Mouse (Mus musculus) adrenal gland, adult 18-20 months (tissue): ENCODE measurements at regions not wholly inside any gene's neighbourhood (a gene's known extent, or its start where the extent isn't known, plus 50 kb on each side); places are given as distances from the start of the nearest gene placed in this dataset.

Source experiments
- DNase-seq, 2 experiments: peaks; one replicate each; pipeline ENCODE4 v3.0.0; 2021 to 2022; ENCODE audit warnings: low spot score in 2 of 2

DNA sequence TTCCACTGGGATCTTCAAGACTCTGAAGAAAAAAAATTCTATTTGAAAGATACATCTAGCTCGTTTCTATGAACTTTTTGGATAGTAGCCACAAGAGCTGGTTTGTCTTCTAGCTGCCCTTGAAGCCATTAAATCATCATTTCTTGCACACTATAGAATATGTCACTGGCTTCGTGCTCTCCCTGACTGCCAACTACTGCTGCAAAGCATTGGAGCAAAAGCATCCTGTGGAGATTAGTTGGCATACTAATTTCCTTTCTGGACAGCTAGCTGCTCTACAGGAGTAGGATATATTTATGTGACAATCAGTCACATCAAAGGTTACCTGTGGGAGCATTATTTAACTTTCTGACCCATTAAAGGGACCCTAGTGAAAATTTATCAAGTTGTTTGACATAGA is 243.1 kb downstream of the Pdgfc start:
- DNase-seq: no peak

DNA sequence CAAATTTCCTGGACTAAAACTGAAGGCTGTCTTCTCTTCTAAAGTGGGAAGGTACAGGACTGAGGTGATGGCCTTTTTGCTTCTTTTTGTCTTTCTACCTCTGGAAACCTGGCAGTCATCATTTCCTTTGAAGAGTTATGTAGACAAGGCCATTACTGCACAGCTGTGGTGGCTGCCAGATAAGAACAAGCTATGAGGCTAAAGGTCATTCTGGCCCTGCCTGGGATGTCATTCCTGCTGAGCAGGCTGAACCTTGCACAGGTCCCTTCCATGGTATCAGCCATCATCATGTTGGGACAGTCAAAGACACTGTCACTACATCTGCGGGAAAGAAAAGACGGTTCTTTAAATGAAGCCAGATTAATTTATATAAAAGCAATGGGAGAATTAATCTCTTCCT is 253.5 kb downstream of the Pdgfc start:
- DNase-seq: no peak

DNA sequence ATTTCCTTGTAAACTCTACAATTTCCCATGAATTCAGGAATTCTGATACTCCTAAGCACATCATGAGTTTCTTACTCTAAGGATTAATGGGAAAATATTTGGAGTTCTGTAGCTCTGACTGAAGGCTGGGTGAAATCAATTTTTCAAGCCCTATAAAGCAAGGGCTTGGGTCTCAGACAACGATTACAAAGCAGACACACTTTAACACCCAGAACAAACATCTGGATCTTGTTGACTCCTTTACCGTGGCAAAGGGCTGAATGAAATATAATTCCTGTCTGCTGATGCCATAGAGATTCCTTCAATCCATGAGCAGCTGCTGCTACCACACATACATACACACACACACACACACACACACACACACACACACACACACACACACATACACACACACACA is 256.2 kb downstream of the Pdgfc start:
- no peak for DNase-seq

DNA sequence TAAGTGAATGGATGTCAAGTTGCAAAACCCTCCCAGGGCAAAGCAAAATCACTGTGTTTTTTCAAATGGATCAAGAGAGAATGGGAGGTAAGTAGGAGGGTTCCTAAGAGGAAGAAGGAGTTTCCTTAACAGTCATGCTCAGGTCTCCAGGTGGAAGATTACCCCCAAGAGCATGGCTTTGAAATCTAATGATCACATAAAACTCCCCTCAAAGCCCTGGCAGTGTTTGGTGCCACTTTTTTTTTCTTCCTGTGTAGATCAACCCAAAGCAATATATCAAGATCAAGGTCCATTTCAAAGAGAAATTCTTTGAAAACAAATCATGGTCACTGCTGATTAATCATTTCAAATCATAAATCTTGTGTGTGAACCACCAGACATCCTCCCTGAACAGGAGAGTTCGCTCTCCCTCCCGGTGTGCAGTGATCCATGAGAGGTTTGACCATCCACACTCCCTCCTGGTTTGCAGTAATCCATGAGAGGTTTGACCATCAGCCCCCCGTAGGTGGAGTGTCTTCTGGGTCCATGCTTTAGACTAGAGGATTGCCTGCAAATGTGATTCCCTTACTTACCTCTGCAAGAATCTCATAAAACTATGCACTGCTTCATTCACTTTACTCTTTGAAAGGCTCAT is 257.1 kb downstream of the Pdgfc start:
- DNase-seq: peak in 1 of 2 experiments; percentile 1

DNA sequence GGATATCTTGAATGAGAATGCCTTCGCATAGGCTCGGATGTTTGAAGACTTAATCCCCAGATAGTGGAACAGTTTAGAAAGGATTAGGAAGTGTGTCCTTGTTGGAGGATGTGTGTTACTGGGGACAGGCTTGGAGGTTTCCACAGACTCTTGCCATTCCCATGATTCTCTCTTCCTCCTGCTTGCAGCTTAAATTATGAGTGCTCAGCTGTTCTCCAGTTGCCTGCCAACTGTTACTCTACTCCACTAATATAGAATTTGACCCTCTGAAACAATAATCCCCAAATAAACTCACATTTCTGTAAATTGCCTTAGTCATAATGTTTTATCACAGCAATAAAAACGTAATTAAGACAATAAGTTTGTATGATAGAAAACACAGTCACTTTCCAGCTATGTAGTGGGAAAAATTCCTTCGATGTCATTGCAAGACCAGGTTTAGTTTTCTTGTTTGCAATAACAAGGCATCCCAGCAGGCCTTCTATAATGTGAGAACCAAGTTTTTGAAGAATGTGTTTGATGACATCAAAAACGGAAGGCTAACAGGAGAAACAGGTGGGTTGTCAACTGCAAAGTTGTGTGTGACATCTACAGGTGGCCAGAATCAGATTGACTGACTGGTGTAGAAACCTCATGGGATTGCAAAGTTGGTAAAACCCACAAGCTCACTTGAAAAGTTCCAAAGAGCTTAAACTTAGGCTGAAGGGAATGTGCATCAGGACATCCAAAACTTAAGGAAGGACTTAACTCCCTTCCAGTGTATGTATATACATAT is 268.0 kb downstream of the Pdgfc start:
- DNase-seq: no peak

DNA sequence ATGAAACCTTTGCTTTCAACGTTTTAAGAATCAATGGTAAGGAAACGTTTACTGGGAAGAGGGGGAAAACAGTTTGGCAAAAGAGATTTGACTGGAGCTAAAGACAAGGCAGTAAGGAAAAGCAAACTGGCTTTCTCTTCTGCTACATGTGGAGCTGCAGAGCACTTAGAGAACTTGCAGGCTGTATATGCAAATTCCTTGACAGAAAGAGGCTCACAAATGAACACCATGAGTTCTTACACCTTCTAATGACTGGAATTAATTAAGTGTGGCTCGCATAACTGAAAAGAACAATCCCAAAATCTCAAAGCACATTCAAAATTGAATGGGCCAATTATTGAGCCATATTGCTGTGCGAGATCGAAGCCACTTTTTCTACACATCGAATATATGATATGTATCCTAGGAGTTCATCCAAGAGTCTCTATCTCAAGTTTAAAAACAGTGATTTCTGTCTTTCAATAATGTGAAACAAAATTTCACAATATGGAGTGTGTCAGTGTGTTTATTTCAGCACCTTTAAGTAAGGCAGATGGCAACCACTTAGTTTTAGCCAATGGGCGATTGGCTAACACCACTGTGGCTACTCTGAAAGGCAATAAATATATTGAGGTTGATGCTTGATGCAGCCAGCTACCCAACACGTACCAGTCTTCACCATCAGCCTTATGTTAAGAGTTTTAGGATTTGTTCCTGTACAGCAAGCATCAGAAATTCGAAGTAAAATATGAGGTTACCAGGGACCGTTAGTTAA is 269.4 kb downstream of the Pdgfc start:
- no peak for DNase-seq

DNA sequence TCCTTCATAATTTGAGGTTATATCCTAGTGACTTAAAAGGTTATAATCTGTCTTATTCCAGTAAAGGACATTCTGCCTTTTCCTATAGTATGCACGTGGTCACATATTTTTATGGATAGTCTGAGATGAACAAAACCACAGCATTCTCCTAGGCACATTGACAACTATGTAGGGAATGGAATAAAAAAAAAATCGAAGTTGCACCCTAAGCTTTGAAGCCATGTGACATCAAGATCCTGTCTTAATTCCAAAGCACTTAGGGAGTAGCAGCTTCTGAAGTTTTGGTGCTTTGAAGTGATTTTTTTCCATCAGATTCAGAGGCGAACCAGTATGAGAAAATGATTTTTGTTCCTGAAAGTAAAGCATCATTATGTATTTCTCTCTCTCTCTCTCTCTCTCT is 290.6 kb downstream of the Pdgfc start:
- DNase-seq: no peak

DNA sequence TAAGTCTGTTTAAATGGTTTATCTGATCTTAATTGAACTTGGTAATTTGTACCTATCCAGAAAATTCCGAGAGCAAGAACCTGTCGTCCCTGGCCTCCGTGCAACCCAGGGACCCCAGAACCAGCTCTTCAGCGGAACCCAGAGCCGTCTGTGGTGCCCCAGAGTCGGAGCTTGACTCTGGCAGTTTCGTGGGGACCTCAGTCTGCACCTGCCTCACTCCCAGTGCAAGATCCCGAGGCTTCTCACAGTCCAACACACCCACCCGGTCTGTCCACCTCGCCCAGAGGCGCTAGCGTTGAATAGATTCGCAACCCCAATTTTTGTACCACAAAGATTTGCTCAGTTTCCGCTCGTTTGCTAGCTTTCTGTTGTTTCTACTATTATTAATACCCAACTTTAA is 315.5 kb downstream of the Pdgfc start:
- no peak for DNase-seq

DNA sequence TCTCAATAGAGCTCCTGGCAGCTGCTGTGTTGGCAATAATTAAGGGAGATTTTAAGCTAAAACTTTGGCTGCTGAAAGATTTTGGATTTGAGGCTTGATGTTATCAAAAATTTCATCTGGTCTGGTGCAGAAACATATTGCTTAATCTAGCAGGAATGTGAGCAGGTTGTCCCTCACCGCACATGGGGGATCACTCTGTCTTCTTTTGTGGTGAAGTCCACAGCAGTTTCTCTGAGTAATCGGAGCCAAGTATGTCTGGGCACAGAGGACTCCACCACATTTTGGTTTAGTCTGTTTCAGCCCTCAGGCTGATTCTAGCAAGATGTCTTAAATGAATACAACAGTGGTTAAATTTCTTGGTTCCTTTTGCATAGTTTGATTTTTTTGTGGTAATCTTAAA is 331.7 kb downstream of the Pdgfc start:
- DNase-seq: no peak

DNA sequence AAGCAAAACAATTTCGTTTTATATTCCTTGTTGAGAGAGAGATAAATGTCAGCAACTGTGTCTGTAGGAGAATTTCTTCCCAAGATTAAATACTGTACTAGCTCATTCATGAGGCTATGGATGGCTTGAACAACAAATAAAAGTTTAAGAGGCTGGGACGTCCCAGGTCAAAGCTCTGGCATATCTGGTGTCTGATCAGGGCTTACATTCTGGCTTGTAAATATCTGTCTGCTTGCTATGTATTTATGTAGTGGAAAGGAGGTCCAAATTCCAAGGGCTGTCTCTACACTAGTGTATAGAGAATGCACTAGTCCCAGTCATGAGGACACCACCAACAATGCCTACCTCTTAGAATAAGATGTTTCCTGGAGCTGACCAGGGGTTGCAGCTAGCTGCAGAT is 332.4 kb downstream of the Pdgfc start:
- no peak for DNase-seq

DNA sequence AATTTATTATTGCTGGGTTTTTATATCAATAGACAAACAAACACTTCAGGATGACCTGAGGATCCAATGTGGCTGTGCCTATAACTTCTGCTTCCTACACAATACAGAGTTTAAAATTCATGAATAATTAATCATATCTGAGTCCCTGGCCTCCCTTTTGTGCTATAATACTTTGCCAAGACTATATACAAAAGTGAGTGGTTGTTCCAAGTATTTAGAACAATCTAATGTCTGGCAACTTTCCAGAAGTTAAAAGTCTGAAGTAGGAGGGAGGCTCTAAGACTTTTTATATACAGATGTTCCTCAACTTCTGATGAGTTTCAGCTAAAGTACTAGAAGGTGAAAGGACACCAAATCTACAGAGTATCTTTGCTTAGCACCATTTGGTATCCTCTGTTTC is 333.5 kb downstream of the Pdgfc start:
- no peak for DNase-seq

DNA sequence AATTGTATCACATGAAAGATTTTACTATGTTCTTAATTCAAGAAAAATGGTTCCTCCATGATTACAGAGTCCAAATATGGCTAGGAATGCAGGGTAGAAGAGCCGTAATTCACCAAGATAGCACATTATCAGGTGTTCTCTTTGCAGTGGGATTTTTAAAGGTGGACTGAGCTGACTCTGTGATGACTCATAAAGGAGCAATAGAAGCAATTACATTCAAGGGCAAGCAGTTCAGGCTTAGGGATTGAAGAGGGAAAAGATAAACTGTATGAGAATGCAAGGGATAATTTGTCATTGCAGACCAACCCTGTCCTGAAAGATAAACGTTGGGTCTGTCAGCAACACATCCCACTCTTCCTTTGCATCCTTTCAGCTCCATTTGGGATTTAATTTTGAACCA is 339.8 kb downstream of the Pdgfc start:
- no peak for DNase-seq

DNA sequence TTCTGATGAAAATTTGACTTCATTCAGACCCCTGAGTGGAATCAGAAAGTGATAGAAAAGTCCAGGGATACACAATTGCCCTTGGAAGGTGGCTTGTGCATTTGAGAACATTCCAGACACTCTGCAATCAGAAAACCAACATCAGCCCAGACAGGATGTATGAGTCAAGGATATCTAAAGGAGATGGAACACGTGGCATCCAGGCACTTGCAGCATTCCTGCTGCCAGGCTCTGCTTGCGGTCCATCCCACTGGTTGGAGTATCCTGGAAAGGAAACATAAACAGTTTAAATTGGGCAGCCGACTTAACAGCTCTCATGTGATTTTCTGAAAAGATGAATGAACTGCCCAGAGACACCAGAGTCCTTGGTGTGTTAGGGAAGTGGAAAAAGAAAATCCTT is 341.2 kb downstream of the Pdgfc start:
- no peak for DNase-seq

DNA sequence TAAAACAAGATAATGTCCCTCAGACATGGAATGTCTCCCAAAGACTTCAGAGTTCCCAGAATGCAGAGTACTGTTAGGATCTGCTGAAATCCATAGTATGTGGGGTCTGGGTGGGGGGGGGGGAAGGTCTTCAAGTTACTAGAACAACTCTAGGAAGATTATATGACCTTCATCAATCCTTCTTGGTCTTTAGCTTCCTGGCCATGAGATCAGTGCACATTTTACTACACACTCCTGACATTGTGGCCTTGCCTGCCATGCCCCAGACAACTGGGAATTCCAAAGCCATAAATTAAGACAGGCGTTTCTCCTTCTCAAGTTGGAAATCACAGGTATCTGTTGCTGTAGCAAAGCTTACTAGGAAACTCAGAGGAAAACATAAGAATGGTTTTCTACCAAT is 343.1 kb downstream of the Pdgfc start:
- DNase-seq: no peak

DNA sequence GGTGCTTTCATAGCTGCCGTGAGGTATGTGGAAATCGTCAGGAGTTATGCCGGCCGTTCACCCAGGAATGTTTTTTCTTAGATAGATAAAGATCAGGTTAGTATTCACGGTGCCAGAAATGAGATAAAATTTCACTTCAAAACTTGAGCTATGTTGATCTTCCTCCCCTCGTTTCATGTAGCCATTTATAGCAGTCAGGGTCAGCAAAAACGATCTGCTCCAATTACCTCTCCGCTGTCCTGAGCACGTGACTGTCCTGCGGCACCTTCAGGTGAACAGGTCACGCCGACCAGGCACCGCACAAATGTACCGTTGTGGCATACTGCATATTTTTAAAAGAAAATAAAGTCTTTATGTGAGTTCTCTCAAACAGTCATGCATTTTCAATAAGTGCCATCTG is 350.7 kb downstream of the Pdgfc start:
- DNase-seq: no peak

DNA sequence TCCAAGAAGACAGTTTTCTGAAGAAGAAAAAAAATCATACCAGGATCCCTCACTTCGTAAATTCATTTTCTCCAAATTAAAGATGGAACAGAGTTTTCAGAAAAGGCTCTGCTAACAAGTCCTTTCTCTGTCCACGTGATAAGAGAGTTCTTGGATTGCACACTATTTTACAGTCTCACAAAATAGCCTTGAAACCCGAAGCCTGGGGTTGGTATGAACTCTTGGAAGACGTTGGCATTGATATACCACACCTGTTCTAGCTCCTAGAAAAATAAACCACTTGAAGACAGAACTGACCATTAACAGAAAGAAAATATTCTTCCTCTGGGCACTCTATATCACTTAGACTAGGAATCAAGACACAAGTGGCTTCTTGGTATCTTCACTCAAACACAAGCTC is 351.4 kb downstream of the Pdgfc start:
- no peak for DNase-seq

DNA sequence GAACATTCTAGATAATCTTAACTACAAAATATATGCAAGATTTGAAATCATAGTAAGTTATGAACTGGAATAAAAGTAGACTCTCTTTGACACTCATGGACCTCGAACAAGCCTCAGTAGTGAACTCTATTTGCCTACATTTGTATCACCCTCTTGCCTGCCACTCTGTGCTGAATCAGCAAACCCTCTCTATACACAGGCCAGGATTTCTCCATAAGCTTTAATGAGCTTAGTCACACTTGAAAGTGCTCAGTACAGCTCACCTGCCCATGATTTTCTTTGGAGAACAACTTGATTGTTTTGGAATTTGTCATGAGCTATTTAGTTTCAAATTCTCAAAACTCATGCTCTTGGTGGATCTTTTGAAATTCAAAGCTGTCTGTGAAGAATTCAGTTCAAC is 361.0 kb downstream of the Pdgfc start:
- DNase-seq: no peak

DNA sequence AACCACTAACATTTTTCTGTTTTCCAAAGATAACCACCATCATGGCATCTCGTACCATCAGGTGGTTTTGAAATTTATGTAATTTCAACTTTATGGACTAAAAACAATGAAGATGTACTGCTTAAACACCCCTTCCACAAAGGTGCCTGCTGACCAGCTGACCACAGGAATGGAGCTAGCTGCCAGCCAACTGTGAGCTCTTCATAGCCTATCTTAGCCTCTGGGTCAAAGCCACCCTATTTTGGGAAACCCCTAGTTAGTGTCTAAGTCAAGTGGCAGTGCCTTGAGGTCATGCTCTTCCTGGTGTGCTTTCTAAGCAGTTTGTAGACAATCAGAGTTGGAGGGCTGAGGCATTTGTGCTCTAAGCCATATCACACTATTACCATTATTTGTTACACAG is 364.8 kb downstream of the Pdgfc start:
- DNase-seq: no peak

DNA sequence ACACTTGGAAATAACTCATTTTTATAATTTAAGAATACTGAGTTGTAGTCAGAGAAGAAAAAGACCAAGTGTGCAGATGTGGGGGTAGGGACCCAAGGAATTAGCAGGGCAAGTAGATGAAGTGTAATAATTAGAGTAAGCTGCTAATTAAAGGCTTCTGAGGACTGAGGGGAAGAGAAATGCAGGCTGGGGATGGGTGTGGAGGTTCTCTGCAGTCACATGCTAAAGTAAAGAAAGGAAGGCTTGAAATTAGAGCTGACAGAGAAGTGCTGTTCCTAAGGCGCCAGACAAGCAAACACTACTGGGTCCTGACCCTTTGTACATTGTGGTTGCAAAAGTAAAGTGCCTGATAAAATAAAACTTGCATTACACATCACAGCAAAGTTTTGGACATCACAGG is 372.7 kb downstream of the Pdgfc start:
- no peak for DNase-seq

DNA sequence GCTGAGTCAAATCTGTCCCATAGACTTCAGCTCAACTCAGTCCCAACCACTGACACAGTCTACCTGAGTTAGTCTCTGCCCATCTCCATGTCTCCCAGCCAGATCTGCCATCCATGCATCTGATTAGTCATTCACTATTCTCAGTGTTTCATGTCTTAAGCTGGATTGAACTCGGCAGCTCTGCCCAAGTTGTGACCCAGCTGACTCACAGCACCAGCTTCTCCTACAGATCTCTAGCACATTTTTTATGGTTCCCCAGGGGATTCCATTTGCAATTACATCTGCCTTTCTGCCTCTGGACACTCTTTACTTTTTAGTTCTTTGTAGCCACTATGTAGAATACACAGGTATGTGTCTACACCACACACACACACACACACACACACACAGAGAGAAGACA is 385.7 kb downstream of the Pdgfc start:
- no peak for DNase-seq

DNA sequence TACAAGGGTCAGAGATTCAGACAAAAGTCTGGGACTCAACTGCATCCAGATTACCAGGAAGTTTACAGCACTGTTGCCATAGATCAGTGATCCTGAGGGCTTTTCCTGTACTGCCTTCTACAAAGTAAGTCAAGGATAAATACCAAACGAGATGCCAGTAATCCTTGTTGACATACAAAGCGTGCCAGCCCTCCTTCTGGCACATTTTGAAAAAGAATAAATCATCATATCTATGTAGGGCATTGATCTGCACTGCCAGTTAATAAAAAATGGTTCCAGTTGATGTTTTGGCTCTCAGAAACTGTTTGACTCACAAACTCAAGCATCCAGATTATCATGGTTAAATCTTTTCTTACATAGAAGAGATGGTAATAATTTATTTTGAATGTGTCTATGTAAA is 390.5 kb downstream of the Pdgfc start:
- DNase-seq: peak in 1 of 2 experiments; percentile 5
